Mouse (Mus musculus) cerebellum, adult 8-10 months (tissue): ENCODE results near the gene Ank2.

ENCODE experiments used
- DNase-seq: peaks from one replicate; pipeline ENCODE4 v3.0.0; 2022

Gene Ank2

GRCm38 (mm10) chr3:127108481-127108880 is 390.7 kb downstream of the Ank2 start:
- DNase-seq, result no peak

GRCm38 (mm10) chr3:127107281-127107680 is 391.9 kb downstream of the Ank2 start:
- peak; percentile 73 for DNase-seq

- no peak for DNase-seq
Observed at GRCm38 (mm10) chr3:127101326-127101725, 397.8 kb downstream of the Ank2 start.

GRCm38 (mm10) chr3:127097745-127098144 is 401.4 kb downstream of the Ank2 start:
- DNase-seq, result no peak

GRCm38 (mm10) chr3:127097106-127097505 is 402.0 kb downstream of the Ank2 start:
- DNase-seq, result no peak

GRCm38 (mm10) chr3:127093631-127094030 is 405.5 kb downstream of the Ank2 start:
- DNase-seq, result no peak

- no peak for DNase-seq
Observed at GRCm38 (mm10) chr3:127087574-127087973, 411.6 kb downstream of the Ank2 start.

GRCm38 (mm10) chr3:127086834-127087506 is 412.2 kb downstream of the Ank2 start:
- DNase-seq, result no peak

- no peak for DNase-seq
Observed at GRCm38 (mm10) chr3:127077369-127077768, 421.8 kb downstream of the Ank2 start.

GRCm38 (mm10) chr3:127075531-127076280 is 423.4 kb downstream of the Ank2 start:
- DNase-seq, result peak; percentile 89

- DNase-seq, result peak; percentile 73
Observed at GRCm38 (mm10) chr3:127071471-127071870, 427.7 kb downstream of the Ank2 start.

GRCm38 (mm10) chr3:127063654-127064386 is 435.3 kb downstream of the Ank2 start:
- no peak for DNase-seq

- DNase-seq, result no peak
Observed at GRCm38 (mm10) chr3:127059671-127060070, 439.5 kb downstream of the Ank2 start.

- DNase-seq, result no peak
Observed at GRCm38 (mm10) chr3:127041288-127041687, 457.9 kb downstream of the Ank2 start.

GRCm38 (mm10) chr3:127038570-127038969 is 460.6 kb downstream of the Ank2 start:
- DNase-seq, result peak; percentile 29

- no peak for DNase-seq
Observed at GRCm38 (mm10) chr3:127036118-127036517, 463.0 kb downstream of the Ank2 start.

- DNase-seq, result no peak
Observed at GRCm38 (mm10) chr3:127035540-127035939, 463.6 kb downstream of the Ank2 start.

GRCm38 (mm10) chr3:127034983-127035382 is 464.2 kb downstream of the Ank2 start:
- no peak for DNase-seq

- no peak for DNase-seq
Observed at GRCm38 (mm10) chr3:127023992-127024391, 475.2 kb downstream of the Ank2 start.

GRCm38 (mm10) chr3:127020167-127020566 is 479.0 kb downstream of the Ank2 start:
- no peak for DNase-seq

- DNase-seq, result no peak
Observed at GRCm38 (mm10) chr3:127019728-127020127, 479.4 kb downstream of the Ank2 start.

GRCm38 (mm10) chr3:127019109-127019508 is 480.0 kb downstream of the Ank2 start:
- no peak for DNase-seq

GRCm38 (mm10) chr3:127017523-127017922 is 481.6 kb downstream of the Ank2 start:
- no peak for DNase-seq

- DNase-seq, result no peak
Observed at GRCm38 (mm10) chr3:127015596-127015995, 483.6 kb downstream of the Ank2 start.
